ENCODE assay signal across 1 mouse cellular context in the genomic region with DNA sequence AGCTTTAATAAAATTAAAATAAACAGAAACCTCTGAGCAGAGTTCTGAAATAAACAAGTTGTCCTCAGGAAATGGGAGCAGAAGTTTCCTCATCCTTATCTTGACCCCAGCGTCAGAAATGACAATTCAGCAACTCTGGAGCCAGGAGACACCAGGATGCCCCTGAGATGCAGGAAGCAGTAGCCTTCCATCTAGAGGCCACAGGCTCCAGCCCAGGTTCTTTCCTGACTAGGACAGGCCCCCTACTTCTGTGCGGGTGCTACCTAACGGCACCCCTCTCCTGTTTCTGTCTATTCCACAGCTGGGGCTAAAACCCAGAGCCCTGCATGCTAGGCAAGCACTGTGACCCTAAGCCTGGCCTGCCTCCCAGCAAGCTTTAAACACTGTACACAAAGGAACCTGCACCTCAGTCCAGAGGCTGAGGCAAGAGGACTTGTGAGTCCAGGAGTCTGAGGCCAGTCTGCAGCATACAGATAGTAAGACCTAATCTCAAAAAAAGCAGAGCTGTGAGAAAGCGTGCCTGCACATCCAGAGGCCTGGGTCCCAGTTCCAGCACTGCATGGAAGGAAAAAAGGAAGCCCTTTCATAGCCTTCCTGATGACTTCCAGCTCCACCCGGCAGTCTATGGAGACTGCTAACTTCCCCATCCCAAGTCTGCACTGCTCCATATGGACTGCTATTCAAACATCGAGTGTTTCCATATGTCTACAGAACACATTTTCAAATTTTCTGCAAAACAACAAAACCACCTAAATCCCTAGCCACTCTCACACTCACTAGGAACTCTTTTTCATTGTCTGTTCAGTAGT.
TF ChIP-seq lines count a peak whose summit lies in the region.

No protein-coding gene starts in this region.

TF ChIP-seq in MEL, 35 proteins besides CTCF, POLR2A, EP300 and RAD21:
- TF ChIP-seq TAL1 (IDR thresholded peaks at IDR 0.05; ENCODE audit: low read length) (peak; percentile 28; the same call in 1 of the 2 replicates), UBTF (IDR thresholded peaks at IDR 0.05; ENCODE audit: borderline replicate concordance, insufficient read depth, low read depth, low read length) (no peak)
